Mouse (Mus musculus): ENCODE measurements around the gene Kcnn3. TPM values are rescaled to one million over a fixed set of nuclear protein-coding genes. Genes with fewer than 3 reads are reported as not detected.

Gene Kcnn3
- total and polyA plus RNA-seq, 2 experiments from 2014 or later, result 7.3 to 23.3 TPM

GRCm38 (mm10) chr3:89584254-89584653 lies 64.3 kb downstream of the Kcnn3 start:
- ATAC-seq (ENCODE audit: low FRiP score), result no peak
- no peaks in the 10 kb centered on the region for H3K9me3 ChIP-seq (ENCODE audit: low read length)
- H3K4me2 ChIP-seq (ENCODE audit: low read depth, low read length, poor library complexity, severe bottlenecking), result no peak overlapping the region
- WGBS, result 59% methylated on average over 4 of the region's 4 CpGs
- no peak overlapping the region for H3K9ac ChIP-seq (replicated peaks; ENCODE audit: low read length, poor library complexity, severe bottlenecking)
- no peak overlapping the region for H3K27ac ChIP-seq (ENCODE audit: low read depth, low read length)
- peaks cover 13% of the 10 kb centered on the region for H3K4me1 ChIP-seq (ENCODE audit: insufficient read depth, low read length)
- no peaks in the 10 kb centered on the region for H3K36me3 ChIP-seq (ENCODE audit: insufficient read depth, low read length)
- no peak for TF ChIP-seq CTCF (IDR thresholded peaks at IDR 0.05)
- no peak for DNase-seq (ENCODE audit: low spot score)
- H3K27me3 ChIP-seq (ENCODE audit: insufficient read depth, low read length), result no peaks in the 10 kb centered on the region
- H3K4me3 ChIP-seq (ENCODE audit: low read depth, low read length), result no peak overlapping the region

- Histone ChIP-seq H3K4me1 (ENCODE audit: insufficient read depth, low read length) (peaks cover 16% of the 10 kb centered on the region), H3K9ac (replicated peaks; ENCODE audit: low read length, poor library complexity, severe bottlenecking) (no peak overlapping the region), H3K36me3 (ENCODE audit: insufficient read depth, low read length) (no peaks in the 10 kb centered on the region), H3K4me2 (ENCODE audit: low read depth, low read length, poor library complexity, severe bottlenecking) (no peak overlapping the region), H3K27ac (ENCODE audit: low read depth, low read length) (no peak overlapping the region), H3K27me3 (ENCODE audit: insufficient read depth, low read length) (no peaks in the 10 kb centered on the region), H3K9me3 (ENCODE audit: low read length) (no peaks in the 10 kb centered on the region), H3K4me3 (ENCODE audit: low read depth, low read length) (no peak overlapping the region)
- no peak for TF ChIP-seq CTCF (IDR thresholded peaks at IDR 0.05)
- WGBS, result 84% methylated on average over 11 of the region's 11 CpGs
- DNase-seq (ENCODE audit: low spot score) (no peak), ATAC-seq (ENCODE audit: low FRiP score) (no peak)
Observed at GRCm38 (mm10) chr3:89588436-89588835, 68.5 kb downstream of the Kcnn3 start.

GRCm38 (mm10) chr3:89589321-89589720 lies 69.4 kb downstream of the Kcnn3 start:
- ATAC-seq (ENCODE audit: low FRiP score), result no peak

DNA sequence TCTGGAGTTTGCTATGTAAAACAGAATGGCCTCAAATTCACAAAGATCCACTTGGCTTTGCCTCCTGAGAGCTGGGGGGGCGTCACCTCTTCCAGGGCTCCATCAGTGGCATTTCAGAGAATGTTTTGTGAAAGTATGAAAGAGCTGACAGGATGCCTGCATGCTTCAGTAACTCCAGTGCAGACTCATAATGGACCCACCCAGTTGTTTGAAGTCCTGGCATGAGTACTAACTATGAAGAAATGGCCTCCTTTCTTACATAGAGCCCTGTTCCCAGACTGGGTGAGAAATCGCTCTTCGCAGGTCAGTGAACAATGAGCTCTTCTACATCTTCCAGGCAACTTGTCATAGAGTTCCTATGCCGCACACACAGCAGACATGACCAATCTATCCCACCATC lies 70.4 kb downstream of the Kcnn3 start:
- no peaks in the 10 kb centered on the region for H3K9me3 ChIP-seq (ENCODE audit: low read length)
- no peak overlapping the region for H3K4me2 ChIP-seq (ENCODE audit: low read depth, low read length, poor library complexity, severe bottlenecking)
- no peaks in the 10 kb centered on the region for H3K27me3 ChIP-seq (ENCODE audit: insufficient read depth, low read length)
- no peak overlapping the region for H3K9ac ChIP-seq (replicated peaks; ENCODE audit: low read length, poor library complexity, severe bottlenecking)
- TF ChIP-seq CTCF (IDR thresholded peaks at IDR 0.05), result no peak
- no peak for DNase-seq (ENCODE audit: low spot score)
- H3K4me3 ChIP-seq (ENCODE audit: low read depth, low read length), result no peak overlapping the region
- no peak for ATAC-seq (ENCODE audit: low FRiP score)
- H3K4me1 ChIP-seq (ENCODE audit: insufficient read depth, low read length), result peaks cover 12% of the 10 kb centered on the region
- H3K36me3 ChIP-seq (ENCODE audit: insufficient read depth, low read length), result no peaks in the 10 kb centered on the region
- no peak overlapping the region for H3K27ac ChIP-seq (ENCODE audit: low read depth, low read length)
- 74% methylated on average over 4 of the region's 4 CpGs for WGBS

More at GRCm38 (mm10) chr3:89589321-89589720, 69.4 kb downstream of the Kcnn3 start:
- 73% methylated on average over 3 of the region's 3 CpGs for WGBS
- Histone ChIP-seq H3K4me3 (ENCODE audit: low read depth, low read length) (no peak overlapping the region), H3K9ac (replicated peaks; ENCODE audit: low read length, poor library complexity, severe bottlenecking) (no peak overlapping the region), H3K36me3 (ENCODE audit: insufficient read depth, low read length) (no peaks in the 10 kb centered on the region), H3K27ac (ENCODE audit: low read depth, low read length) (no peak overlapping the region), H3K9me3 (ENCODE audit: low read length) (no peaks in the 10 kb centered on the region), H3K4me1 (ENCODE audit: insufficient read depth, low read length) (peaks cover 14% of the 10 kb centered on the region), H3K27me3 (ENCODE audit: insufficient read depth, low read length) (no peaks in the 10 kb centered on the region), H3K4me2 (ENCODE audit: low read depth, low read length, poor library complexity, severe bottlenecking) (no peak overlapping the region)
- no peak for DNase-seq (ENCODE audit: low spot score)
- TF ChIP-seq CTCF (IDR thresholded peaks at IDR 0.05), result no peak

DNA sequence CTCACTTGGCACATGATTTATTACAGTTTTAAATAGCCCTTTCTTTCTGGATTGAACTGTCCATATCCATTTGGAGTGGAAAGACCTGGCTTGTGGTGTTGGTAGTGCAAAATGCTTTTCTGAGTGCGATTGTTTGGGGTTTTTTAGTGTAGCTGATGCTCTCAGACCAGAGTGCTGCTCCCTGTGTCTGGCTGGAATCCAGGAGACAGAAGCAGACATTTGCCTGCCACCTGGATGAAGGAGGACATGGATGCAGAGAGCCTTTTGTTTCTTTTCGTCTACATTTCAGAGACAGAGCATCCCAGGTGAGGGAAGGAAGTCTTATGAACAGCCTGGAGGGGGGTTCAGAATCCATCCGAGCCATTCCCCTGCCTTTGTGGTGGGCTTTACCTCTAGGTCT lies 71.5 kb downstream of the Kcnn3 start:
- peaks cover 7% of the 10 kb centered on the region; the same call in 1 of the 2 replicates for H3K4me1 ChIP-seq (ENCODE audit: insufficient read depth, low read length)
- no peak for TF ChIP-seq CTCF (IDR thresholded peaks at IDR 0.05)
- no peak for DNase-seq (ENCODE audit: low spot score)
- 63% methylated on average over 3 of the region's 3 CpGs for WGBS
- no peak overlapping the region for H3K9ac ChIP-seq (replicated peaks; ENCODE audit: low read length, poor library complexity, severe bottlenecking)
- no peak for ATAC-seq (ENCODE audit: low FRiP score)
- no peaks in the 10 kb centered on the region for H3K36me3 ChIP-seq (ENCODE audit: insufficient read depth, low read length)
- no peak overlapping the region for H3K4me2 ChIP-seq (ENCODE audit: low read depth, low read length, poor library complexity, severe bottlenecking)
- no peaks in the 10 kb centered on the region for H3K9me3 ChIP-seq (ENCODE audit: low read length)
- no peak overlapping the region for H3K4me3 ChIP-seq (ENCODE audit: low read depth, low read length)
- 0 out of 2 replicates have a peak overlapping the region, but pooled peaks have one; percentile 7 for H3K27ac ChIP-seq (ENCODE audit: low read depth, low read length)
- no peaks in the 10 kb centered on the region for H3K27me3 ChIP-seq (ENCODE audit: insufficient read depth, low read length)

DNA sequence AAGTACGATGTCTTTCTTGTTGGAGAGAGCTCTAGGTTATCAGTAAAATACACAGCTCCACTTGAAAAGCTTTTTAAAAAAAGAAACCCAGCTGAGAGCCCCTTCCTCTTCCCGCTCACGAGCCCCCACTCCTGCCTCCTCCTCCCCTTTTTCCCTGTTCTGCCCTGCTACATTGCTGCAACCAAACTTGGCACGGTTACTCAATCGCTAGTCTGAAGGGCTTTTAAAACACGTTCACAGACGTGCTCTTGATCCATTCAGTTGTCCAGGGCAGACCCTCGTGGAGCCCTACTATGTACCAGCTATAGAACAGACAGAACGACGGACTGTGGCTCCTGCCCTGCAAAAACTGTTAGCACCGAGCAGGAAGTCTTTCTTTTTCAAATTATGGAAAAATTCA lies 72.8 kb downstream of the Kcnn3 start:
- no peak overlapping the region for H3K27ac ChIP-seq (ENCODE audit: low read depth, low read length)
- H3K9me3 ChIP-seq (ENCODE audit: low read length), result no peaks in the 10 kb centered on the region
- TF ChIP-seq CTCF (IDR thresholded peaks at IDR 0.05), result no peak
- no peak overlapping the region for H3K4me2 ChIP-seq (ENCODE audit: low read depth, low read length, poor library complexity, severe bottlenecking)
- H3K4me3 ChIP-seq (ENCODE audit: low read depth, low read length), result no peak overlapping the region
- WGBS, result 45% methylated on average over 11 of the region's 11 CpGs
- H3K27me3 ChIP-seq (ENCODE audit: insufficient read depth, low read length), result no peaks in the 10 kb centered on the region
- H3K36me3 ChIP-seq (ENCODE audit: insufficient read depth, low read length), result no peaks in the 10 kb centered on the region
- DNase-seq (ENCODE audit: low spot score) (no peak), ATAC-seq (ENCODE audit: low FRiP score) (no peak)
- H3K4me1 ChIP-seq (ENCODE audit: insufficient read depth, low read length), result 0 out of 2 replicates have a peak, but pooled peaks cover 3% of the 10 kb centered on the region
- H3K9ac ChIP-seq (replicated peaks; ENCODE audit: low read length, poor library complexity, severe bottlenecking), result no peak overlapping the region
